Mouse (Mus musculus) adrenal gland, adult (tissue): ENCODE measurements around the gene Syne2.
A peak's percentile ranks its signal among the peaks of the same experiment; 100 is the strongest.

Experiments used
- DNase-seq, 2 experiments: peaks; one replicate each; pipeline ENCODE4 v3.0.0; 2022 to 2023; ENCODE audit warnings: low spot score in 1 of 2; ENCODE audit not compliant: inconsistent age in 2 of 2

Gene Syne2

GRCm38 (mm10) chr12:76016123-76017101, 198.5 kb downstream of the Syne2 start:
- DNase-seq = peak; percentile 70 to 90

- DNase-seq = peak; percentile 50 to 69
Observed at GRCm38 (mm10) chr12:76018640-76019039, 200.7 kb downstream of the Syne2 start.

- no peak for DNase-seq
Observed at GRCm38 (mm10) chr12:76042301-76042700, 224.4 kb downstream of the Syne2 start.

- no peak for DNase-seq
Observed at GRCm38 (mm10) chr12:76046561-76046960, 228.6 kb downstream of the Syne2 start.

- DNase-seq = no peak
Observed at GRCm38 (mm10) chr12:76047921-76048320, 230.0 kb downstream of the Syne2 start.

GRCm38 (mm10) chr12:76048672-76049071, 230.7 kb downstream of the Syne2 start:
- DNase-seq = no peak

GRCm38 (mm10) chr12:76049343-76049742, 231.4 kb downstream of the Syne2 start:
- DNase-seq = no peak

- DNase-seq = no peak
Observed at GRCm38 (mm10) chr12:76051879-76052278, 233.9 kb downstream of the Syne2 start.

GRCm38 (mm10) chr12:76054653-76055052, 236.7 kb downstream of the Syne2 start:
- no peak for DNase-seq

GRCm38 (mm10) chr12:76063001-76063400, 245.1 kb downstream of the Syne2 start:
- no peak for DNase-seq

- DNase-seq = no peak
Observed at GRCm38 (mm10) chr12:76070386-76070785, 252.5 kb downstream of the Syne2 start.

- DNase-seq = no peak
Observed at GRCm38 (mm10) chr12:76071935-76072849, 254.3 kb downstream of the Syne2 start.

GRCm38 (mm10) chr12:76073066-76073826, 255.3 kb downstream of the Syne2 start:
- DNase-seq = no peak

- no peak for DNase-seq
Observed at GRCm38 (mm10) chr12:76073981-76074380, 256.0 kb downstream of the Syne2 start.

GRCm38 (mm10) chr12:76080876-76081556, 263.1 kb downstream of the Syne2 start:
- peak in 1 of 2 experiments; percentile 40 for DNase-seq

GRCm38 (mm10) chr12:76081557-76082211, 263.8 kb downstream of the Syne2 start:
- peak; percentile 23 to 54 for DNase-seq

- no peak for DNase-seq
Observed at GRCm38 (mm10) chr12:76085066-76085465, 267.1 kb downstream of the Syne2 start.

GRCm38 (mm10) chr12:76085956-76086905, 268.3 kb downstream of the Syne2 start:
- no peak for DNase-seq

- no peak for DNase-seq
Observed at GRCm38 (mm10) chr12:76087025-76087424, 269.1 kb downstream of the Syne2 start.
